Mouse (Mus musculus): ENCODE data around the gene Bmp4. TPM values are rescaled to one million over a fixed set of nuclear protein-coding genes. Genes with fewer than 3 reads are reported as not detected.

Gene Bmp4
- polyA plus RNA-seq, 1 experiment: 115 TPM

DNA sequence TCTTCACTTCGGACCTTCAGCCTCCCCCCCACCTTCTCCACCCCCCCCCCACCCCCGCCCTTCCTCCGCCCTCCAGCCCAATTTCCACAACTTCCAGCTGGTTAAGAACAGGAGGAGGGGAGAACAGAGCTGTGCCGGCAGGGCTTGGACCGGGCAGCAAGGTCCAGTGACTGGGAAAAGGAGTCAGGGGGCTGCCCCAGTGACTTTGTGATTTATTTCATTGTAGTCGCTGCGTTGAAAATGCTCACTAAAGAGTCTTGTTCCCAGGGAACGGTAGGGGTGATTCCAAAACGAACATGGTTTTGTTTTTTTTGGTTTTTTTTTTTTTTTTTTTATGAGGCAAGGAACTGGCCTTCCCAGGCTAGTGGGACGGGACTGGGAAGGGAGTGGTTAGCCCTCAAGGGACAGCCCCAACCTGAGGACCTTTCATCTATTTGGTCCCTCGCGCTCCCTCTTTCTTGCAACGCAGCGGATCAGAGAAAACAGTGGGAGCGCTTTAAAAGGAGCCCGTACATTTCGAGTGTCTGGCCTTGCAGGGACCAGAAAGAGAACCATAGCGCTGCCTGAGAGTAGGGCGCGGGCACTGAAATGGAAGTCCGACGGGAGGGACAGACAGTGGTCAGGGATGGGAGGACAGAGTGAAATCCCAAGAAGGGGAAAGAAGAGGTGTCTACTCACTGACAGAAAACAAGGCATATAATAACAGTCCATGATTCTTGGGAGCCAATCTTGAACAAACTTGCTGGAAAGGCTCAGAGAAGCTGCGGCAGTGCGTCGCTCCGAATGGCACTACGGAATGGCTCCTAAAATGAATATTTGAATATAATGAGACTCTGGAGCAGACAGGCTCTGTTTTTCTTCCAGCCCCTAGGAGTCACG is 3.8 kb downstream of the Bmp4 start:
- no peak for DNase-seq (ENCODE audit: low spot score)

DNA sequence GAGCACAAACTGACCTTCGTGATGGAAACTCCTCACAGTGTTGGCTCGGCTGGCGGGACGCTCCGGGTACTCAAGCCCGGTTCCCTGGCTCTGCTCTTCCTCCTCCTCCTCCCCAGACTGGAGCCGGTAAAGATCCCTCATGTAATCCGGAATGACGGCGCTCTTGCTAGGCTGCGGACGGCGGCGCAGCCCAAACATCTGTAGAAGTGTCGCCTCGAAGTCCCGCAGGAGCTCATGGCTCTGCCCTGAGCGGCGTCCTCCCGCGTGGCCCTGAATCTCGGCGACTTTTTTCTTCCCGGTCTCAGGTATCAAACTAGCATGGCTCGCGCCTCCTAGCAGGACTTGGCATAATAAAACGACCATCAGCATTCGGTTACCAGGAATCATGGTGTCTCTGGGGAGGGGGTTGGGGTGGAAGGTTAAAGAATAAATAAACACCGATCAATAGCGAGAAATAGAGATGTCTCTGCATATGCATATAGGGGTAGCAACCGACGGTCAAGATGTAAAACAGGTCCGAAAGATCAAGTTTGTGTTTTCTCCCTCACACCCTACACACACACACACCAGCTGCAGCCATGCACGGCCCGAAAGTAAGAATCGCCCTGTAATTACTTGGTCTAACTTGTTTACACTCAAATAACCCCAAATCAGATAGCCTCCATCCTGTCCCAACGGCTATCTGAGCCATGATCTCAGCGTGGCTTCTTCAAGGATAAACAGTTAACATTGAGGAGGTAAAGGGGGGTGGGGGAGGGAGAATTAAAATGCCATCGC is 4.6 kb downstream of the Bmp4 start:
- no peak for DNase-seq (ENCODE audit: low spot score)

DNA sequence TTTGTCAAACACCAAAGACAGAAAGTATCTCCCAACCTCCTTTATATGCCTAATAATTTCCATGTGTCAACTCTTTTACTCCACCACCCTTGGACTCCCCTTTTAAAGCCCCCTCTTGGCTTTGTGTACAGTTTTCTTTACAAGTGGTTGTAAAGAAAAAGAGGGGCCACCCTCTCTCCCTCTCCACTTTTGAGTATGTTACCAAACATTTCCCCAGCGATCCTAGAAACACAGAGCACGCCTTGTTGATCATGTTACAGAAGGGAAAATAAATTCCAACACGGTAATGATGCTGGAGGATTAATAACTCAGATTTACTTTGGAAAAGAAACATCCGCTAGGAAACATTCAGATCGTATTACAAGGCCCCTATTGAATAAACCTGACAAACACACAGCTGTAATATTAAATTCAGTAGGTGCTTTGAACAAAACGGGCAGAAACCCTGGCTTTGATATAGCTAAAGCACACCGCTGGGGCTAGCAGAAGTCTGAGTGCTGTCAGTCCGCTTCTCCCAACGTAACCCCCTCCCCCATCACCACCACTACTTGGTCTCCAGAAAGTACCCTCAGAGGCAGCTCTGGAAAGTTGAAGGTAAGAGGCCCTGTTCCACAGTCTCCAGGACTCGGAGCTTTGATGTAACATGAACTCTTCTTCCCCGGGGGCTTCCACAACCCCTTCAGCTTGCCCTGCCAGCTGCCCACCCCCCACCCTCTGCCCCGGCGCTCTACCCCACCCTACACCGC is 5.3 kb downstream of the Bmp4 start:
- DNase-seq (ENCODE audit: low spot score): no peak

DNA sequence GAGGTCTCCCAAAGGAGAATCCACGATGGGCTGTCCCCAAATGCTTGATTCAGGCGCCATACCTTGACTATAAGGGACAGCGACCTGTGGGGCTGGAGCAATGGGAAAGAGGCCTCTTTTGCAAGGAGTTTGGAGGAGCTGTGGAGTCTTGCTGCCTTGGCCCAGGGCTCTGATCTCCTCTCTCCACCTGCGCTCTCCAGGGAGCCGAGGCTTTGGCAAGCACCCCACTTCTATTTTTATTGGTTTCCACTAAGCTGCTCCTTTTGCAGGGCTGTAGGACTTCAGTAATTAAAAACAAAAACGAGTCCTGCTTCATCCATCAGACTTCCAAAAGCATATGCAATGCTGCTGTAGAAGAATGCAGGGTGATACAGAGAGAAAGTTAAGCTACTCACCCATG is 9.0 kb downstream of the Bmp4 start:
- DNase-seq (ENCODE audit: low spot score): no peak

DNA sequence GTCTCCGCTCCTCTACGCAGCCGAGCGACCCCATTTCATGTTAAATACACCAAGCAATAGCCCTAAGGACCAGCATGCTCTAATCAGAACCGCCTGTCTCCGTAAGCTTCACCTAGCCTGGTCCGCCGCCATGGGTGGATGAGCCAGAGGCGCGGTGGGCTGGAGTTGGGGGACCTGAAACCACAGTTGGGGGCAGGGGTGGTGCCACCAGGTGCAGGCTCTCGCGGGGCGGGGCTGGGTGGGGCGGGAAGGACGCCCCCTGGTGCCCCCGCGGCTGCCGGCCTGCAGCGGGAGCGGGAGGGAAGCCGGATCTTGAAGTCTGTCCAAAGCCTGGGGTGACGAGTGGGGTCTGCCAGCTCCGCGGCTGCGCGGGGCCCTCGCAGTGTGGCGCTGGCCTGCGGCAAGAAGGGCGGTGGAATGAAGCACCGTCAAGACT is 10.2 kb downstream of the Bmp4 start:
- DNase-seq (ENCODE audit: low spot score): no peak

DNA sequence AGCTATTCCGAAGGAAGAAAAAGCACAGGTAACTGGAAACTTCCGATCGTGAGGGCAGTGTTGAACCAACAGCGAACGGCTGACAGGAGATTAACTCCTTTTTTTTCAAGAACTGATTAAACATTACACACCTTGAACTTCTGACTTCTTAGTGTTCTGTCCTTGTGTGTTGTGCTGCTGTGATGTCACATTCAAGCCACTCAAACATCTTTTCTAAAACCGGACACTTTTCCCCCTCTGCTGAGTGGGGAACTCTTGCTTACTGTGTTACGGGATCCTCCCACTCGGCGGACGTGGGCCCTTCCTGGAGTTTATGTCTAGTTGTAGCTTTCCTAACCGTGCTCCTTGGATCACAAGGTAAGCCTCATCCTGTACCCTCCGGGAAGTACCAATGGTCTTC is 11.2 kb downstream of the Bmp4 start, which contains the start of gene Gm15217:
TSS of gene Gm15217 (plus strand) at position 130 of the 400 bp plus-strand sequence.
- no peak for DNase-seq (ENCODE audit: low spot score)

DNA sequence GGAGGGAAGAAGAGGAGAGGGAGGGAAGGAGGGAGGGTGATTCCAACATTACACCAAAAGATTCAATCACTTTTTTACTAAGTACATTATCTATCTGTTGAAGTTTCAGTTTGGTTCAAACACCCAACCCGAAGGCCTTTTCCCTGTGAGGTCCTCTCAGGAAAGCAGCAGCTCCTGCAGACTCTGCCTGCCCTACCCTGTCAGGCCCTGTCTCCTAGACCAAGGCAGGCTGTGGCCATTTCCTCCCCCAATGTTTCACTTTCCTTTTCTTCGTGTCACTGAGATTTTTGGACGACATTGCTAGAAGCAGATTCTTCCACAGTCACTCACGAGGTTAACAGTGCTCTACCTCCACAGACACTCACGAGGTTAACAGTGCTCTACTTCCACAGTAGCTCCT is 14.7 kb downstream of the Bmp4 start:
- no peak for DNase-seq (ENCODE audit: low spot score)

DNA sequence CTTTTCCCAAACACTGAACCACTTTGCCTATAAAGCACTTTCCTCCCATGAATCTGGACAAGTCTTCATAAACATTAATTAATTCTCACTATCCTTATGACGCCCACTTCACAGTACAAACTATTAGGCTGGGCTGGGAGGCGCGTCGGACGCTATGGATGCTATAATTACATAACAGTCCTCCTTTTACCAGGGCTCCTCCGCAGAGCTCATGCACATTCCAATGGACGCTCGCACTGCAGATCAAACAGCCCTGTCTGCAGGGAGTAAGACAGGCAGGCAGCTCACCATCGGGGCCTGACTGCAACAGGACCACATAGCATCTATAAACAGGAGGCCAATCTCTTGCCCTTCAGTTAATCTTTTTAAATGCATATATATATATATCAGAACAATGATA is 18.0 kb downstream of the Bmp4 start:
- no peak for DNase-seq (ENCODE audit: low spot score)

DNA sequence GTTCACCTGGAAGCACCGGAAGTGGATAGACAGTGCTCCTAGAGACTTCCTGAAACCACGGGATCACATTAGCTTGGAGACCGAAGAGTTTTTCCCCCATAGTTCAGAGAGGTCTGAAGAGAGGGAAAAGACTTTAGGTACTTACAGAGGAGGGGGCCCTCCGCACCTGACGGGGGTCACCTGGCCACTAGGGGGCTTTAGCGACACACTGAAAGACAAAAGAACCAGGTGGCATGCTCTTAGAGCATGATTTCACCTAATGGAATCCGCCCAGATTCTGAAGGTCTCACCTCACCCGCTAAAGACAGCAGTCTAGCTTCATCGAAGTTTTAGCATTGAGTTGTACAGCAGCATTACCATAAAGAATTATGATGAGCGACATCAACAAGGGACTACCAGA is 27.3 kb downstream of the Bmp4 start:
- no peak for DNase-seq (ENCODE audit: low spot score)

DNA sequence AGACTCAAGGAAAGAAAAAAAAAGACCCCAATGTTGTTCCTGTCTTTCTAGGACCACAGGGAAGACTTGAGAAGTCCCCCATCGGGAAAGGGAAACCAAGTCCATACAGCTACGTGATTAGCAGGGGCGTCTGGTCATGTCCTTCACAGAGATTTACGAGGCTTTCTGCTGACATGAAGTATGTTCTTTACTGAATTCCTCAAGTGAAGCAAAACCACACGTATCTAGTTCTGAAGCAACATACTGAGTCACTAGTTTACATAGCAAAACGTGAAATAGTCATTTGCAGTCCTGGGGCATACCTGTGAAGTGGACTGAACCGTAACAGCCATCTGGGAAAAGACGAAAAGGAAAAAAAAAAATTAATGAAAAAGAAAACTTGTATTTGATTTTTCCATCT is 32.8 kb downstream of the Bmp4 start:
- DNase-seq (ENCODE audit: low spot score): no peak

DNA sequence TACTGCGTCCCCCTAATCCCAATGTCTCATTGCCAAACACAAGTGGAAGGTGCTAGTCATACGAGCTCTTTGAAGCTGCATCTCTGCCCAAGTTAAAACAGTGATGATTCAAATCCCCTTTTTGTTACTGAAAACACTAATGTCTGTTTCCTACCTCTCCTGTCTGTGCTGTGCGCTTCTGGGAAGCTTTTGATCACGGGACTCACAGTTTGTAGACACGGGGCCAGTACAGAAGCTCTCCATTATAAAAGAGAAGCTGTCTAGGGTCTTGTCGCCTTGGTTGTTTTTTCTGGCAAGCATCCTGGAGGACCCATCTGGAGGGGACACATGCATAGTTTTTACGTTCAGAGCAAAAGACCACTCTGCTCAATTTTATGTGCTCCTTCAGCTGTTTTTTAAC is 33.2 kb downstream of the Bmp4 start:
- DNase-seq (ENCODE audit: low spot score): no peak

DNA sequence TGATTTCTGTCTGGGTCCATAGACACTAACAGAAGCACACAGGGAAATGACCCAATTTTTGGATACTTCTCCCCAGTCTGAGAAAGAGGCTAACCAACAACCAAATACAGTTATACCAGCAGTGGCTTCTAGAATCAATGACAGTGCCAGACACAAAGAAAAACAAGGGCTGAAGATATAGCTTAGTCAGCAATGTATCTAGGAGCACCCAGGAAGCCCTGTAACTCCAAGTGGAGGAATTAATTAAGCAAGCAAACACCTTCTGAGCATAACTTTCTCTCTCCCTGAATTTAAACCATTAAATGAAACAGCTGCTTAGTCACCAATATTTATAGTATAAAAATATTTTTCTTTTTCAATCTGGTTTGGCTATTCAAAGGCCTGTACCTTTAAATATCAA is 45.7 kb downstream of the Bmp4 start:
- no peak for DNase-seq (ENCODE audit: low spot score)

DNA sequence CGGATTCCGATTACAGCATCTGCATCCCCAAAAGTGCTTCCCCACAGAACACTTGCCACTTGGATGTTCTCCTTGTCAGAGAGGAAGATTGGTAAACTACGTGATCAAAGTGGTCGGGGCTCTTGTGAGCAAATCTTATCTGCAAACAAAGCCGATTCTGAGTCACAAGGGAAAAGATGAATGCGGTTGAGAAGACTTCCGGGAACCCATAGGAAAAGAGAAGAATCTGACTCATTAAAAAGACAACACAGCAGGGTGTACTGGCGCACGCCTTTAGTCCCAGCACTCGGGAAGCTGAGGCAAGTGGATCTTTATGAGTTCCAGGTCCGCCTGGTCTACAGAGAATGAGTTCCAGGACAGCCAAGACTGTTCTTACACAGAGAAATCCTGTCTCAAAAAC is 51.7 kb downstream of the Bmp4 start:
- DNase-seq (ENCODE audit: low spot score): no peak

Other genes with a start within 250 kb of the Bmp4 start
- gene Gm15217, start 11.3 kb downstream of the Bmp4 start, polyA plus RNA-seq (2012; rRNA removed): not detected in 2 replicates

Measured in urinary bladder, adult 2 months (tissue).